Mouse (Mus musculus): ENCODE results near the gene Gadd45a.

Gadd45a gene

GRCm38 (mm10) chr6:67016520-67017111 is 20.6 kb downstream of the Gadd45a start:
- DNase-seq: no peak

DNA sequence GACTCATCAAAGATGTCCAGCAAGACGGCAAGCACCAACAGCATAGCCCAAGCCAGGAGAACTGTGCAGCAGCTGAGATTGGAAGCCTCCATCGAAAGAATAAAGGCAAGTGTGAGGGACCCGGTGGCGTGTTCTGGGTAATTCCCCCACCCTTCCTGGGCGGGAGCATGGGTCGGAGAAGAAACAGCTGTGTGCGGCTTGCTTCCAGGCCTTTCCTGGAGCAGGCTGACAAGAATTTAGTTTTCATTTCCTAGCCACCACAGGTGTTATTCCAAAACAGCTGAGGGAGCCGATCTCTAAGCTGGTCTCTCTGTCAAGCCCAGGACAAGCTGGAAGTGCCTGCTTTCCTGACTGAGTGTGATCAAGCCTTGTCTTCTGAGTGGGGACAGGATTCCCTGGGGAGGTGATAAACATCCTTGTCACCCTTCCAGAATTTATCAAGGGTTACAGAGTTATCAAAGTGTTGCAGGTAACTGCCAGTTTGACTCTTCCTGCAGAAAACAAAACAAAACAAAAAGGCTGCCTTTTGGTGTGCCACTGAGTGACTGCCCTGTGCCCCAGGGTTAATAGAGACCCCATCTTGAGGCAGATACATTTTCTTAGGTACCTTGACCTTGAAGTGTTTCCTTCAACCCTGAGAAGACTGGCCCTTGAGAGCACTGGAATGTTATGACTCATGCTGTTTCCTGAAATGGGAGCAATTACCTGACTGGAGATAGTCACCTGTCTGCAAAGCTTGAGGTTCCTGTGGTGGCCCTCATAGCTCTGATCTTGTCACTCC is 21.3 kb downstream of the Gadd45a start:
- no peak for DNase-seq

- DNase-seq: peak; percentile 61
Observed at GRCm38 (mm10) chr6:67014679-67015075, 22.6 kb downstream of the Gadd45a start.

DNA sequence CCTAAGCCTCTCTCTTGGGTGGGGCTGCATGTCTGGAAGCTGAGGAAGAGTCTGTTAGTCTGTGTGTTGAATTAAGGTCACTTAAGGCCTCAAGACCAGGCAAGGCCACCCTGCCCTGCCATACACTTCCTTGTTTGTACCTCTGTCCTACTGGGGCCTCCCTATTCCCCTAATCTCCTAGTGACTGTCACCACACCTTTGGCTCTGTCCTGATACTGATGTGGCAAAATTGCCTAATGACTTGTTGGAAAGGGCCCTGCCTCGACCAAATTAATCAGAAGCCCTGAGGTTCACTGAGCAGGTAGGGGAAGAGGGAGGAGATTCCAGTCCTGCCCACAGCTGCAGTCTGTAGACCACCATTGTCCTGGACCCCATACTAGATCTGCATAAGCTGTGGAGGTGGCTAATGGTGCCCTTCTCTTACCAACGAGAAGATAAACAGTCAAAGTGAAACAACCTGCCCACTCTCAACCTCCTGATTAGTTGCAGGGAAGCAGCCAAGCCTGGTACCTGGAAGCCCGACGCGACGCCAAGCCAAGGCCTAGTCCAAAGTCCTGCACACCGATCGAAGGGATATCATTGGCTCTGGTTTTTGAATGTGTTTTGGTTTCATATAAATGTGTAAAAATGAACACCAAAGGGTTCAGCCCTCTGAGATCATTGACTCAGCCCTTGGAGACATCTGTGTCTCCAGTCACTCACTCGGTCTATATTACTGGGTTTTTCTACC is 23.1 kb downstream of the Gadd45a start:
- peak; percentile 43 for DNase-seq

- peak; percentile 34 for DNase-seq
Observed at GRCm38 (mm10) chr6:67013293-67013948, 23.8 kb downstream of the Gadd45a start.

DNA sequence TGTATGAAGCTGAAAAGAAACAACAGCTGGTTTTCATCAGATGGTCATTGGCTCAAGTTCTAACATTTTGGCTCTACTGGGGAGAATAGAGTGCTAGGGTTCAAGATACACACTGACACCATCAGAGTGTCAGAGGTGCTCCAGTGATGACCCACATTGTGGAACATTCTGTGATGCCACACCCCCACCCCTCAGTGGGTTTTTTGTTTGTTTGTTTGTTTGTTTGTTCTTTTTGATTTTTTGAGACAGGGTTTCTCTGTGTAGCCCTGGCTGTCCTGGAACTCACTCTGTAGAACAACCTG is 26.1 kb downstream of the Gadd45a start:
- no peak for DNase-seq

- no peak for DNase-seq
Observed at GRCm38 (mm10) chr6:67010370-67011216, 26.7 kb downstream of the Gadd45a start.

DNA sequence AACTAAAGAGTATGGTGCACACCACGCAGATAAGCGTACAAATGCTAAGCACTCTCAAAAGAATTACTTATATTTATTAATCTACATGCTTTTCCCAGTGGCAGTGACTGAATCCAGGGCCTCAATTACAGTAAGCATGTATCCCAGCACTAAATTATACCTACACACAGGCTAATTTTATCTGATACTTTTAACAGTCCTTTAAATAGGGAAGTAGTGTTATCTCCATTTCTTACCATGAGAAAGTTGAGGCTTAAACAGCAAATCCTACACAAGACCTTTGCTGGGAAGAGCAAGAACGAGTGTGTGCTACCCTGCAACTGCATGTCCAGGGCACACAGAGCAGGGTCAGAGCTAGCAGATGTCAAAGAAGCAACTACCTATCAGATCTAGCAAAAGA is 27.4 kb downstream of the Gadd45a start:
- no peak for DNase-seq

DNA sequence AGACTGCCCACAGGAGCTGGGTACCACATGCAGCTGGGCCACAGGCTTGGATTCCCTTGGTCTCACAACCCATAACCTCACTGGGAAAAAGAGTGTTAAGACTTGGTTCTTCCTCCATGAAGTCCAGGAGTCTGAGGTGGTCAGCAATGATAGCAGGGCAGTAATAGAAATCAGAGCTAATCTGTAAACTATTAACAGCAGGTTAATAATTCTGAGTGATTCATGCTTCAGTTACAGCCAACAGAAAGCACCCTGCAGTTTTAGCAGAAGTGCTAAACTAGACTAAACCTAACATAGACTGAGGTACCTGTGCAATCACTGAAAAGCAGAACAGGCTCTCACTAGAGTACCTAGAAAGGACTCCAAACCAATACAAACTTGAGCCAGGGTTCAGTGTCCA is 37.5 kb downstream of the Gadd45a start:
- peak; percentile 45 for DNase-seq

DNA sequence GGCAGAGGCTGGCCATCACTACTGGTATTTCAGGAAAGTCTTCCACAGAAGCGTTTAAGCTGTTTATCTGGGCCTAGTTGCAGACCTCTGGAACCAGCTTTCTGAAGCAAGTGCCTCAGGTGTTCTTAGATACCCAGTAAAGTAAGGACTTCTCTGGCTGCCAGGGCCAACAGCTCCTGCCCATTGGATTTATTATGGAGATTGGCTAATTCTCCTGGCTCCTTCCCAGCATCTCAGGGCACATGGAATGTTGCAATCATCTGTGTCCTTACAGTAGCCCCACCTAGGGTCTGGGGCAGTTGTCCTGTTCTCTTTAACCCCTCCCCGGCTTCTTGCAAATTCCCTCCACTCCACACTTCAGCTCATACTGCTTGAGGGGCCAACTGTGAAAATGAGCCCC is 38.6 kb downstream of the Gadd45a start:
- DNase-seq: peak; percentile 69

DNA sequence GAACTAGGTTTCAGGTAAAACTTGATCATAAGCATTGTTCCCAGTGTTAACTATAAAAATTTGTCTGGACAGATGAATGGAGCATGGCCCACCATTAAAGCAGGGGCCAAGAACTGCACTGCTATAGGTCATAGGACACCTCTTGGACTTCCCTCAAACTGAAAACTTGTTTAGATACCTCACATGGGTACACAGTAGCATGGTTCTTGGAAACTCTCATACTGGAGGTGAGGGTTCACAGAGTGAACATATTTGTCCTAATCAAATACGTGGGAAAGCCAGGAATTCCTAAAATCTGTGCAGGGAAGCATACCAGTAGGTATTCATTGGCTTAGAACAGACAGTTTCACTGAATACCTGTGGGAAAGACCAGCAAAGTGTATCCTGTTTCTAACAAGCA is 41.0 kb downstream of the Gadd45a start:
- no peak for DNase-seq

DNA sequence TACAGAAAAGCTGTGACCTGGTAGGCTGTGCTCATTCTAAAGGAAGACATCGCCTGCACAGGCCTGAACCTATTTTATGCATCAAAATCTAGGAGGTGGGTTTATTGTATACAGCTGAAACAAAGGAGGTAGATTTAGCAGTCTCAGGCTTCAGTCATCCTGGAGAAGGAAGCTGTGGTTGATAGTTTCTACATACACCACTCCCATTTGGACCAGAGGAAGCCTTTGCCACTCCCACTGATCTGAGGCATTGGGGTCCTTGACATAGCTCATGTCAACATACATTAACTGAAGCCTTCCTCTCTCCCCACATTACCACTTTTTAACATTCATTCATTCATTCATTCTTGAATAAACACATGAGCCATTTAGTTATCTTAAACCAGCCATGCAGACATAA is 41.4 kb downstream of the Gadd45a start:
- no peak for DNase-seq

DNA sequence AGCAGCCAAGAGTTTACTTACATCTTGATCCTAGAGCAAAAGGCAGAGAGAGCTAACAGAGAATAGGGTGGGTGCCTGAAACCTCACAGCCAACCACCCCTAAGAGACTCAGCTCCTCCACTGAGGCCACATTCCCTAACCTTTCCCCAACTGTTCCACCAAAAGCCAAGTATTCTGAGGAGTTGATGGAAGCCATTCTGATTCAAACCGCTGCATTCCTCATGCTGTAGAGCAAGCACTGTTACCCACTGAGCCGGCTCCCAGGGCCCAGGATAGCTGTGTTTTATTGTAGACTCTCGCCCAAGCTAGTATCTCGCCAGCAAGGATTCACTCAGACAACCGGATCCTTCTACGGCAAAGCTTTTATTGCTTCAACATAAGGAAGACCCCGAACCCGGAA is 42.3 kb downstream of the Gadd45a start:
- no peak for DNase-seq

DNA sequence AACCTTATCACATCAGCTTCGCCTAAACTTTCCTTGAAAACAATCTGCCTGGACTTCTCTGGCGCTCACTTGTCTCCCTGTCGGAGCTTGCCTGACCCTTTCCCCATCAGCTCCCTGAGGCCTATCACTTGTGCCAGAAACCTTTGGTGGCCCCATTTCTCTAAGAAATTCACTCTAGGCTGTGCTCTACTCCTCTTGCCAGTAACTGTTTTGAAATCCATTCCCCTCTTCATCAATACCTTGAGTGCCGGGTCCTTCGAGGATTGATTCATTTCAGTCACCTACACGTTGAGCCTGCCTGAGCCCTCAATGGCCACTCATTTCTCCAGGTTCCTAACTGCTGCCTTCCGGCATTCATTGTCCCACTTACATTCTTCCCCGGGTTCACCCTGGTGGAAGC is 44.5 kb downstream of the Gadd45a start:
- DNase-seq: no peak

GRCm38 (mm10) chr6:66992232-66992631 is 45.0 kb downstream of the Gadd45a start:
- DNase-seq: no peak

DNA sequence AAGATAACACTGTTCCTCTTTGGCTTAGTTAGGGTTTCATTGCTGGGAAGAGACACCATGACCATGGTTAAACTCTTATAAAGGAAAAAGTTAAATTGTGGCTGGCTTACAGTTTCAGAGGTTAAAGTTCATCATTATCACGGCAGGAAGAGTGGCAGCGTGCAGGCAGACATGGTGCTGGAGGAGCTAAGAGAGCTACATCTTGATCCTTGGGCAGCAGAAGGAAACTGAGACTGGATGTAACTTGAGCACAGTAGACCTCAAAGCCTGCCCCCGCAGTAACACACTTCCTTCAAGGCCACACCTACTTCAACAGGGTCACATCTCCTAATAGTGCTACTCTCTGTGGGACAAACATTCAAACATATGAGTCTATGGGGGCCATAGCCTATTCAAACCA is 47.7 kb downstream of the Gadd45a start:
- DNase-seq: no peak

DNA sequence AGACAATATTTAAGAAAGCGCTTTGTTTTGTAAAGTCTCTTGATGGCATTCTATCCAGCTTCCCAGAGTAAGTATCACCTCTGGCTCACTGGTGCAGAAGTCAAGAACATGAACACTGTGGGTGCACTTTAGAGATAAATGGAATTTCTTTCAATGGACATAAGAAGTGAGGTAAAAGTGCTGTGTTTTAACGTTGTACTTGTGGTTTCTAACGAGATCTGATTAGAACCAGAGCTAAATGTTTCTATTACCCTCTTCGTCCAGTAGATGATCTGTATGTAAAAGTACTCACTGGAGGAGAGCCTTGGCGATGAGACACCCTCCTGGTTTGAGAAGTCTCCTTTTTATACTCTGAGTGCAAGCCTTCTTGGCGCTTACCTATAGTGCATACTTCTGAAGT is 48.2 kb downstream of the Gadd45a start:
- no peak for DNase-seq

- no peak for DNase-seq
Observed at GRCm38 (mm10) chr6:66988363-66988762, 48.9 kb downstream of the Gadd45a start.

DNA sequence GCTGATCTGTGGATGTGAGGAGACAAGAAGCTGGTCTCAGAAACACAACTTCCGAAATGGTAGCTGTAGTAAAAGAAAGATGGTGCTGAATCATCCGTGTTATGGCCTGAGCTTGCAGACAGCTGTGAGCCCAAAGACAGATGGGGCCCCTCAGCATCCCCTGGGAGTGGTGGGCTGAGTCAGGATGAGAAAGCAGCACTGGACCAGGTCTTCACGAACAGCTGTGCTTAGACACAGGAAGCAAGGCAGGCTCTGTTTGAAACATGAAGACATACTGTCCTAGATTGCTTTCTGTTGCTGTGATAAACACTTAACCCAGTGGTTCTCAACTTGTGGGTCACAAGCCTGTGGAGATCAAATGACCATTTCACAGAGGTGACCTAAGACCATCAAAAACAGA is 49.6 kb downstream of the Gadd45a start:
- no peak for DNase-seq

DNA sequence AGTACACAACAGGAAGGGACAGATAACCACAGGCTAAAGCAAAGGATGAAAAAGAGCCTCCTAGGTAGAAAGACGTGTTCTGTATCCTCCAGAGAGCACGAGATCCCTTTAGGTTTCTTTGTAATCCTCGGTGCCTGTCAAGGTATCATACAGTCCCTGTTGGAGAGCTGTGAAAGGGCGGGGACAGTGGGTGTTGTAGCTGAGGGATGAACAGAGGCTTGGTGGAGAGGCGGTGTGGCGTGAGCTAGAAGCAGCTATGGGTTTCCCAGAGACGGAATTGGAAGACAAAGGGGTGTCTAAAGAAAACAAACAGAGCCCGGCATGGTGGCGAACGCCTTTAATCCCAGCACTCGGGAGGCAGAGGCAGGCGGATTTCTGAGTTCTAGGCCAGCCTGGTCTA is 51.2 kb downstream of the Gadd45a start:
- DNase-seq: no peak

DNA sequence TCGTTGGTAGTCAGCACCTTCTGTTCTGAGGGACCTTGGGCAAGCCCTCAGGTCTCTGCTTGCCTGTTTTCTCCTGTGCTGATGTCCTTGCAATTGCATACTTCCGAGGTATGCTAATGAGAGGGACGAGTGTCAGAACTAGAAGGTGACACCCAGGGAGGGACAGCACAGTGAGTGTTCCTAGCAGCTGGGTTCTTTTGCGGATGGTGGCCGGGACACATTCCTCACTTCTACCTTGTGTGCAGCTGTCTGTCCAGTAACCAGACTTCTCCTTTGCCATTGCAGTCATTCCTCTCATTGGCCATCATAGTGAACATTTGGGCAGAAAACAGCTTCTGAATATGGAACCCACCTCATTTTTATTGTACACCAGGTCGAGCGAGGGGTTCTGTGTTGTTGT is 51.8 kb downstream of the Gadd45a start:
- no peak for DNase-seq
